Mouse (Mus musculus) thymus, postnatal 10 days (tissue): ENCODE results near the gene Sptbn2.

Source experiments
- DNase-seq, 2 experiments: peaks; one replicate each; pipeline ENCODE4 v3.0.0; 2021; ENCODE audit warnings: low spot score in 2 of 2

The Sptbn2 gene

GRCm38 (mm10) chr19:4782891-4783290, 71.9 kb downstream of the Sptbn2 start:
- DNase-seq, result no peak

DNA sequence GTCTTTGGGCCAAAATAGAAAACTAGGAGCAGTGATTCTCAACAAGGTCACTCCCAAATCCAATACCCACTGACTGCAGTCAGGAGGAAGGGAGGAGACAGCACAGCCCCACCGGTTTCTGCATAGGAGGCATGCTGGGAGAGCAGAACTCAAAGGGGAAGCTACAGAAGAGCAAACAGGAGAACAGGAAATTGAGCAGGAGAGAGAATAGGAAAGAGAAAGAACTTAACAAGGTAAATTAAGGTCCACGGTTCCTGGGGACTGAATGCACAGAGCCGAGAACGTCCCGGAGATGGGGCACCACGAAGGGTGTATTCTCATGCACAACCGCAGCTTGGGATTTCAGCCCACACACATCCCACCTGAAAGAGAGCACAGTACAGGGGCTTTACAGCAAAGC, 74.2 kb downstream of the Sptbn2 start:
- no peak for DNase-seq

- no peak for DNase-seq
These were observed 75.3 kb downstream of the Sptbn2 start for GRCm38 (mm10) chr19:4786313-4786712.

DNA sequence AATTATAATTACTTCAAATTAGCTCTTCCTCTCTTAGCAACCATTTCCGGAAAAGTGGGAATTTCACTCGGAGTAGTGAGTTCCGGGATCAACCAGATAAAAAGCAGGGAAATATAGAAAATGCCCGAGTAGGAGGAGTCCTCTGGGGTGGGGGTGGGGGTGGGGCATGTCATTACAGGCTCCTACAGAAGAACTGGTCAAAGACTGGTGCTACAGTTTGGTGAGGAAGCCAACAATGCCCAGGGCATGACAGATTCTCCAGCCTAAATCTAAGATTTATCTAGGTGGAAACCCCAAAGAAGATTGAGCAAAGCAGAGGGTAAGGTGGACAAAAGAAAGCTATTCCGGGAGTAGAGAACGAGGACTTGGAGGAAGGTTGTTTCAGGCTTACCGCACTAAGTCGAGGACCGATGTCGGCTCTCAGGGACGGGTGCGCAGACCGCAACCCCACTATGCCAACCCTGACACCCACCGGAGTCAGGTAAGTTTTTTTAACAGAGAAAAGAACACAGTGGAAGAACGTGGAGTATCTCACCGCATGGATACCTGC, 82.4 kb downstream of the Sptbn2 start:
- no peak for DNase-seq

DNA sequence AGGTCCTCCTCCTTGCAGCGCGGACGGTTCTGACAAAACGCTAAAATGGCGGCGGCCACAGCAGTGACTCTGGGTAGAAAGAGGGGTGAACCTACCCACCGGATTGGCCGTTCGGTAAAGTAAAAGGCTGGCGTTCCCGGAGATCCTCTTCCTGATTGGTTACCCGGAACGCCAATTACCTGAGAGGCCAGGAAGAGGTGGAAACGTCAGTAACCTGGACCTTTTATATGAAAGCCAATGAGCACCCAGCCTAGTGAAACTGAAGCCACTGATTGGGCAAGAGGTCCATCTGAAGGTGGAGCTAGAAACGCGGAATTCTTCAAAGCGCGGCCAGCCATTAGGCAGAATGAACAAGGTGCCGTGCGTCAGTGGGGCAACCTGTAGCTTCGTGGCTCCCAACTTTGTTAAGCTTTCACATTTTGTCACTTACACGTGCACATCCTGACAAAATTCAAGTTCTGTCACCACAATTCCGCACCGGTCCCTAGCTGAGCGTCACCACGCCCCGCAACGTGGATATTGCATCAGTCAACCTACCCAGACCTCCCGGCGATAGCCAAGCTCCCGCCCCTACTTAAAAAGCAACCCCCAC, 83.0 kb downstream of the Sptbn2 start, which contains the start of gene Rbm4:
Rbm4 (minus strand) TSS at position 71 of the 592 bp plus-strand sequence.
- peak; percentile 97 to 98 for DNase-seq

DNA sequence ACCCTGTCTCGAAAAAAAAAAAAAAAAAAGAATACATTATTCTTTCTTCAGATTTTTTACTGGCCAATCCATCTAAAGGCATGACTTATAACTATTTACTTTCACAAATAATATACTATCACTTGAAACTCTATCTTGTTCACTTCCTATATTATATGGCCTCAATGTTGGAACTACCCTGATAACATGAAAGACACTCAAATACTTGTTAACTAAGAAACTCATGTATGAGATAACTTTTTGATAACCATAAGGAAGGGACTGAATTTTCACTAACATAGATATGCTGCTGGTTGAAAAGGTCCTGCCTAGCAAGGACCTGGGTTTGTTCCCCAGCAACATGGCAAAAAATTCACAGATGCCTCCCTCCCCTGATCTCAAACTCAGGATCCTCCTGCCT, 85.0 kb downstream of the Sptbn2 start:
- no peak for DNase-seq

- DNase-seq, result no peak
These were observed 86.9 kb downstream of the Sptbn2 start for GRCm38 (mm10) chr19:4797846-4798245.

DNA sequence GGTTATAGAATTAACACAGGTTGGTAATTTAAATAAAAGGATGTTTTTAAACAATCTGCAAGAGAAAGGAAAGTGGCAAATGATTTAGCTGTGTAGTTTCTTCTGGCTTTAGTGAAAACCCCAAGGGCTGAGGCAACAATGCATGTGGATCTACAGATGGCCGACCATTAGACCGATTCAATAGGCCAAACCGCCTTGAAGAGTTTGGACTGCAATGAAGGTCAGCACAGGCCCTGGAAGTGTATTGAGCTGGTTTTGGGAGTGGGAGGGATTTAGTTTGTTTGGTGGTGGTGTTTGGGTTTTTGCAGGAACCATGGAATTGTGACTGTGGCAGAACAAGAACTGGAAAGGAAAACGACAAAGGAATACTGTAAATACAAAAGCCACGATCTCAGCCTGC, 88.1 kb downstream of the Sptbn2 start:
- no peak for DNase-seq
